Mouse (Mus musculus): ENCODE measurements at regions not wholly inside any gene's neighbourhood (a gene's known extent, or its start where the extent isn't known, plus 50 kb on each side); places are given as distances from the start of the nearest gene placed in this dataset.

GRCm38 (mm10) chr12:44145321-44145720 is 64.8 kb downstream of the Dnajb9 start:
- no peak for DNase-seq

GRCm38 (mm10) chr12:44139026-44139425 is 71.1 kb downstream of the Dnajb9 start:
- no peak for DNase-seq

GRCm38 (mm10) chr12:44128874-44129273 is 81.3 kb downstream of the Dnajb9 start:
- DNase-seq: no peak

- no peak for DNase-seq
Measured at GRCm38 (mm10) chr12:44105085-44105484, 105.0 kb downstream of the Dnajb9 start.

- no peak for DNase-seq
Measured at GRCm38 (mm10) chr12:44099188-44099587, 110.9 kb downstream of the Dnajb9 start.

- DNase-seq: no peak
Measured at GRCm38 (mm10) chr12:44071766-44072165, 138.4 kb downstream of the Dnajb9 start.

GRCm38 (mm10) chr12:44056493-44057163 is 153.5 kb downstream of the Dnajb9 start:
- DNase-seq: no peak

GRCm38 (mm10) chr12:44045806-44046205 is 164.3 kb downstream of the Dnajb9 start:
- no peak for DNase-seq

- DNase-seq: no peak
Measured at GRCm38 (mm10) chr12:44044388-44045105, 165.6 kb downstream of the Dnajb9 start.

GRCm38 (mm10) chr12:44006795-44007194 is 203.3 kb downstream of the Dnajb9 start:
- DNase-seq: no peak

- DNase-seq: no peak
Measured at GRCm38 (mm10) chr12:43983548-43983947, 226.6 kb downstream of the Dnajb9 start.

- no peak for DNase-seq
Measured at GRCm38 (mm10) chr12:43963973-43964372, 246.2 kb downstream of the Dnajb9 start.

- no peak for DNase-seq
Measured at GRCm38 (mm10) chr12:43962551-43963120, 247.5 kb downstream of the Dnajb9 start.

GRCm38 (mm10) chr12:43924228-43924627 is 285.9 kb downstream of the Dnajb9 start:
- no peak for DNase-seq

GRCm38 (mm10) chr12:43920396-43920795 is 289.7 kb downstream of the Dnajb9 start:
- DNase-seq: no peak

GRCm38 (mm10) chr12:43919114-43919513 is 291.0 kb downstream of the Dnajb9 start:
- DNase-seq: no peak

GRCm38 (mm10) chr12:43916779-43917178 is 293.3 kb downstream of the Dnajb9 start:
- DNase-seq: no peak

GRCm38 (mm10) chr12:43899273-43899672 is 310.9 kb downstream of the Dnajb9 start:
- DNase-seq: no peak

GRCm38 (mm10) chr12:43885596-43885995 is 324.5 kb downstream of the Dnajb9 start:
- DNase-seq: no peak

GRCm38 (mm10) chr12:43860479-43860878 is 349.6 kb downstream of the Dnajb9 start:
- DNase-seq: no peak

GRCm38 (mm10) chr12:43856370-43856769 is 353.8 kb downstream of the Dnajb9 start:
- no peak for DNase-seq

GRCm38 (mm10) chr12:43852246-43852645 is 357.9 kb downstream of the Dnajb9 start:
- no peak for DNase-seq

GRCm38 (mm10) chr12:43851264-43852009 is 358.7 kb downstream of the Dnajb9 start:
- no peak for DNase-seq

All from adrenal gland, postnatal 25 days (tissue).